Mouse (Mus musculus): ENCODE results near the gene Pde4dip. TPM values are rescaled to one million over a fixed set of nuclear protein-coding genes. Genes with fewer than 3 reads are reported as not detected.

Pde4dip gene
- 0.41 and 0.42 TPM in 2 replicates for polyA plus RNA-seq (2012)

GRCm38 (mm10) chr3:97888168-97888901 is at the start of gene Pde4dip:
Gene Pde4dip, minus strand, starts transcription at chr3:97888707.
- TF ChIP-seq GATA1 (IDR thresholded peaks at IDR 0.05; ENCODE audit: low read length) = no peak

GRCm38 (mm10) chr3:97937945-97938266 is 49.4 kb upstream of the Pde4dip start:
- no peak for TF ChIP-seq GATA1 (IDR thresholded peaks at IDR 0.05; ENCODE audit: low read length)

- no peak for TF ChIP-seq GATA1 (IDR thresholded peaks at IDR 0.05; ENCODE audit: low read length)
Observed at GRCm38 (mm10) chr3:97937068-97937944, 48.8 kb upstream of the Pde4dip start.

- TF ChIP-seq GATA1 (IDR thresholded peaks at IDR 0.05; ENCODE audit: low read length) = no peak
Observed at GRCm38 (mm10) chr3:97934331-97935300, 46.1 kb upstream of the Pde4dip start.

- no peak for TF ChIP-seq GATA1 (IDR thresholded peaks at IDR 0.05; ENCODE audit: low read length)
Observed at GRCm38 (mm10) chr3:97933811-97934210, 45.3 kb upstream of the Pde4dip start.

- TF ChIP-seq GATA1 (IDR thresholded peaks at IDR 0.05; ENCODE audit: low read length) = no peak
Observed at GRCm38 (mm10) chr3:97933251-97933650, 44.7 kb upstream of the Pde4dip start.

- TF ChIP-seq GATA1 (IDR thresholded peaks at IDR 0.05; ENCODE audit: low read length) = no peak
Observed at GRCm38 (mm10) chr3:97932771-97933170, 44.3 kb upstream of the Pde4dip start.

- TF ChIP-seq GATA1 (IDR thresholded peaks at IDR 0.05; ENCODE audit: low read length) = no peak
Observed at GRCm38 (mm10) chr3:97932131-97932530, 43.6 kb upstream of the Pde4dip start.

GRCm38 (mm10) chr3:97931310-97931885 is 42.9 kb upstream of the Pde4dip start:
- TF ChIP-seq GATA1 (IDR thresholded peaks at IDR 0.05; ENCODE audit: low read length) = no peak

GRCm38 (mm10) chr3:97930787-97931158 is 42.3 kb upstream of the Pde4dip start:
- TF ChIP-seq GATA1 (IDR thresholded peaks at IDR 0.05; ENCODE audit: low read length) = no peak

- TF ChIP-seq GATA1 (IDR thresholded peaks at IDR 0.05; ENCODE audit: low read length) = no peak
Observed at GRCm38 (mm10) chr3:97930141-97930786, 41.8 kb upstream of the Pde4dip start.

- no peak for TF ChIP-seq GATA1 (IDR thresholded peaks at IDR 0.05; ENCODE audit: low read length)
Observed at GRCm38 (mm10) chr3:97928968-97929858, 40.7 kb upstream of the Pde4dip start.

GRCm38 (mm10) chr3:97927322-97927721 is 38.8 kb upstream of the Pde4dip start:
- TF ChIP-seq GATA1 (IDR thresholded peaks at IDR 0.05; ENCODE audit: low read length) = no peak

- no peak for TF ChIP-seq GATA1 (IDR thresholded peaks at IDR 0.05; ENCODE audit: low read length)
Observed at GRCm38 (mm10) chr3:97925246-97925645, 36.7 kb upstream of the Pde4dip start.

All from G1E-ER4 (cell line).